Mouse (Mus musculus): ENCODE measurements around the gene Cntrob. TPM values are rescaled to one million over a fixed set of nuclear protein-coding genes. Genes with fewer than 3 reads are reported as not detected.

The Cntrob gene
- polyA plus RNA-seq, 1 experiment, result 4.5 TPM

DNA sequence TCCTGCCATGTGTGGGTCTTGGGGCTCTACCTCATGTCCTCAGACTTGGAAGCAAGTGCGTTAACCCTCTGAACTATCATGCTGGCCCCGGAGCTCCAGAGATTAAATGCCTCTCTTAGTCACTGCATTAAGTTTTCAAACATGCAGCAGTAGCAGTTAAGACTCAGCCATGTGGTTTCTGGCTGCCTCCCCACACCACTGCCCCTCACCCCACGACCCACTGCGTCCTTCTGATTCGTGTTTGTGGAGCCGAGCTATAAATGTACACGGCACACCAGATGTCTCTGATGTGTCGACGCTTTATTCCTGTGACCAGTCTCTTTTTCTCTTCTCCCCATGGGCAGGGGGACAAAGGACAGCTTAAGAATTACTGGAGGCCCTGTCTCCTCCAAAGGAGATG, 70.4 kb downstream of the Cntrob start:
- H3K27ac ChIP-seq (replicated peaks; ENCODE audit: low read depth, low read length), result no peak overlapping the region
- no peak overlapping the region for H3K4me3 ChIP-seq (ENCODE audit: insufficient read depth, low read depth, low read length)
- no peaks in the 10 kb centered on the region for H3K4me1 ChIP-seq (ENCODE audit: control insufficient read depth, insufficient read depth, insufficient read length, low read length)

DNA sequence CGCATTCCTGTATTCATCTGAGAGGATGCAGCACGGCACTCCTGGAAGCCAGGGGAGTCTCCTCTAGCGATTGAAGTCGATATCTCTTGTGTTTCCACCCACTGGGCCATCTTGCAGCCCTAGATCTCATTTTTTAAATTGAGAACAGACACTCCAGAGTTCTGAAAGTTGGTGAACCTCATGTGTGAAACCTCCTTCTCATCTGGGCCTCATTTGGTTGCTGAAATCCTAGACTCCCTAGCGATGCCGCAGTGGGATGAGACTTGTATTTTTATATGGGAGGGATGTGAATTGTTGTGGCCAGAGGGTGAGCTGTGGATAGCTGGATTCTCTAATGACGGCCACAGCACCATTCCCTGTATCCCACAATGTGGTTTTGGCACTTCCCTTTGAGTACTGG, 71.6 kb downstream of the Cntrob start:
- Histone ChIP-seq H3K27ac (replicated peaks; ENCODE audit: low read depth, low read length) (no peak overlapping the region), H3K4me1 (ENCODE audit: control insufficient read depth, insufficient read depth, insufficient read length, low read length) (no peaks in the 10 kb centered on the region), H3K4me3 (ENCODE audit: insufficient read depth, low read depth, low read length) (no peak overlapping the region)

DNA sequence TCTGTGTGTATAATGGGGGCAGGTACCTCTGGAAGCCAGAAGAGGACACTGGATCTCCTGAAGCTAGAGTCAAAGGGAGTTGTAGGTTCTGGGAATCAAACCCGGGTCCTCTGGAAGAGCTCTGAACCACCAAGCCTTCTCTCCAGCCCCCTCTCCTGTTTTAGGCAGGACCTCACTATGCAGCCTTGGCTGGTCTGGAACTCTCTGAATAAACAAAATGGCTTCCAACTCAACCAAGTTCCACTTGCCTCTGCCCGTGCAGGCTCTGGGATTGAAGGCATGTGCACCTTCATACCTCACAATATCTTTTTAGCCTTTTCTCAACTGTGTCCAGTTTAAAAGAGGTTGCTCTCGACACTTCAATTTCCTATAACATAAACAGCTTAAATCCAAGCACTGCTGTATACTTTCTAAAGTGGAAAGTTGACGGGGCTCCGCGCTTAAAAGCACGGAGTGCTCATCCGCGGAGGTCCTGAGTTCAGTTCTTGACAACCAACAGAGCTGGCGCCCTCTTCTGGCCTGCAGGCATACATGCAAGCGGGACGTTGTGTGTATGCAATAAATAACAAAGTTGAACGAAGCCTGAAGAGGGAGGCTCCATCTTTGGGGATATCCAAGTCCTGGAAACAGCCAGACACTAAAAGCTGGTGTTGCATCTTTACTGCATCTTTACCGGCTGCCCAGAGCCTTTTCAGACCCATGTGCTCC, 72.3 kb downstream of the Cntrob start:
- Histone ChIP-seq H3K4me3 (ENCODE audit: insufficient read depth, low read depth, low read length) (no peak overlapping the region), H3K4me1 (ENCODE audit: control insufficient read depth, insufficient read depth, insufficient read length, low read length) (no peaks in the 10 kb centered on the region), H3K27ac (replicated peaks; ENCODE audit: low read depth, low read length) (no peak overlapping the region)

DNA sequence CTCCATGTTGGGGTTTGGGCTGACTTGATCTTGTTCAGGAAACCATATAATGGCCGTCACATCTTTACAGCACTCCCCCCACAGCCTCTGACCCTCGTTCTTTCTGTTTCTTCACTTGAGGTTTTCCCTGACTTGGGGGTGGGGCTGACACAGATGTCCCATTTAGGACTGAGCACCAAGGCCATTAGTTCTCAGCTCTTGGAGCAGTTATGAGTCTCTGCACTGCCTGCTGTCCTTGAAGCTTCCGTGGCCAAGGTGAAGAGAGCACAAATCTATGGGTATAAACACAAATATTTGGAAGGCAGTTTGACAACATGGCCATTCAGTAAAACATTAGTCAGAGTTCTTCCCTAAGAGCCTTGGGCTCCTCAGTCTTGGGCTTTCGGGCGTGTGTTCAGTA, 73.5 kb downstream of the Cntrob start:
- Histone ChIP-seq H3K4me1 (ENCODE audit: control insufficient read depth, insufficient read depth, insufficient read length, low read length) (no peaks in the 10 kb centered on the region), H3K4me3 (ENCODE audit: insufficient read depth, low read depth, low read length) (no peak overlapping the region), H3K27ac (replicated peaks; ENCODE audit: low read depth, low read length) (no peak overlapping the region)

Other genes with a start within 250 kb of the Cntrob start
- gene Vamp2, start 235.3 kb downstream of the Cntrob start, polyA plus RNA-seq (2012; ENCODE audit: insufficient read depth, insufficient read length, missing spikeins), result 42.0 and 54.9 TPM in 2 replicates
- 7.9 and 15.6 TPM in 2 replicates for gene Per1, start 228.6 kb downstream of the Cntrob start, polyA plus RNA-seq (2012; ENCODE audit: insufficient read depth, insufficient read length, missing spikeins)
- not detected in 2 replicates for gene Hes7, start 203.4 kb downstream of the Cntrob start, polyA plus RNA-seq (2012; ENCODE audit: insufficient read depth, insufficient read length, missing spikeins)
- 0.87 TPM in 1 of 2 replicates, not detected in the other for gene 9130213A22Rik, start 201.2 kb downstream of the Cntrob start, polyA plus RNA-seq (2012; ENCODE audit: insufficient read depth, insufficient read length, missing spikeins)
- not detected in 2 replicates for gene Aloxe3, start 197.9 kb downstream of the Cntrob start, polyA plus RNA-seq (2012; ENCODE audit: insufficient read depth, insufficient read length, missing spikeins)
- gene Alox12b, start 166.8 kb downstream of the Cntrob start, polyA plus RNA-seq (2012; ENCODE audit: insufficient read depth, insufficient read length, missing spikeins), result not detected in 2 replicates
- not detected in 2 replicates for gene Alox8, start 125.9 kb downstream of the Cntrob start, polyA plus RNA-seq (2012; ENCODE audit: insufficient read depth, insufficient read length, missing spikeins)
- gene Gucy2e, start 86.7 kb downstream of the Cntrob start, polyA plus RNA-seq (2012; ENCODE audit: insufficient read depth, insufficient read length, missing spikeins), result not detected in 2 replicates
- gene Trappc1, start 205 bp upstream of the Cntrob start, polyA plus RNA-seq (2012; ENCODE audit: insufficient read depth, insufficient read length, missing spikeins), result 93.3 and 94.0 TPM in 2 replicates
- gene Kcnab3, start 2.5 kb upstream of the Cntrob start, polyA plus RNA-seq (2012; ENCODE audit: insufficient read depth, insufficient read length, missing spikeins), result 1.2 and 1.6 TPM in 2 replicates
- 2.8 TPM in 1 of 2 replicates, not detected in the other for gene Rnf227, start 16.7 kb upstream of the Cntrob start, polyA plus RNA-seq (2012; ENCODE audit: insufficient read depth, insufficient read length, missing spikeins)
- 19.4 and 27.0 TPM in 2 replicates for gene Chd3, start 45.6 kb upstream of the Cntrob start, polyA plus RNA-seq (2012; ENCODE audit: insufficient read depth, insufficient read length, missing spikeins)
- gene Naa38, start 71.7 kb upstream of the Cntrob start, polyA plus RNA-seq (2012; ENCODE audit: insufficient read depth, insufficient read length, missing spikeins), result 249 and 290 TPM in 2 replicates
- gene Cyb5d1, start 71.9 kb upstream of the Cntrob start, polyA plus RNA-seq (2012; ENCODE audit: insufficient read depth, insufficient read length, missing spikeins), result 16.1 and 18.9 TPM in 2 replicates
- gene Tmem88, start 74.5 kb upstream of the Cntrob start, polyA plus RNA-seq (2012; ENCODE audit: insufficient read depth, insufficient read length, missing spikeins), result 4.1 and 8.3 TPM in 2 replicates
- gene Kdm6b, start 89.9 kb upstream of the Cntrob start, polyA plus RNA-seq (2012; ENCODE audit: insufficient read depth, insufficient read length, missing spikeins), result 13.9 and 16.9 TPM in 2 replicates
- not detected in 2 replicates for gene Dnah2, start 225.3 kb upstream of the Cntrob start, polyA plus RNA-seq (2012; ENCODE audit: insufficient read depth, insufficient read length, missing spikeins)
- gene Efnb3, start 236.4 kb upstream of the Cntrob start, polyA plus RNA-seq (2012; ENCODE audit: insufficient read depth, insufficient read length, missing spikeins), result not detected in 2 replicates